Mouse (Mus musculus) E14TG2a.4 (cell line): Measurements from ENCODE around the gene Izumo1r.

Experiments
- CTCF ChIP-seq: conservative IDR thresholded peaks from 2 replicates; pipeline ENCODE4 v1.5.1; 2014; ENCODE audit warnings: low read length
- NANOG ChIP-seq: IDR thresholded peaks from 2 replicates; pipeline ENCODE4 v1.6.1; 2014; ENCODE audit warnings: borderline replicate concordance, low read length, mixed read lengths
- POU5F1 ChIP-seq: IDR thresholded peaks from 2 replicates; pipeline ENCODE4 v1.6.1; 2014; ENCODE audit warnings: low read length, borderline replicate concordance

- no peak for TF ChIP-seq CTCF
- no peak for TF ChIP-seq POU5F1
- no peak for TF ChIP-seq NANOG
These were observed 32.2 kb downstream of the Izumo1r start for GRCm38 (mm10) chr9:14871536-14871935.
